Mouse (Mus musculus): Measurements from ENCODE around the gene Naa16. TPM values are rescaled to one million over a fixed set of nuclear protein-coding genes. Genes with fewer than 3 reads are reported as not detected.

The Naa16 gene
- polyA plus RNA-seq, 1 experiment = 1.7 TPM

GRCm38 (mm10) chr14:79335613-79336012, 55.0 kb downstream of the Naa16 start:
- WGBS = 94% methylated on average over 3 of the region's 3 CpGs
- DNase-seq (ENCODE audit: low read depth, low spot score) = no peak

GRCm38 (mm10) chr14:79331936-79332335, 58.6 kb downstream of the Naa16 start:
- no peak for DNase-seq (ENCODE audit: low read depth, low spot score)
- WGBS = 63% methylated on average over 7 of the region's 7 CpGs

GRCm38 (mm10) chr14:79330944-79331561, 59.5 kb downstream of the Naa16 start:
- WGBS = 16% methylated on average over 16 of the region's 16 CpGs
- no peak for DNase-seq (ENCODE audit: low read depth, low spot score)

- 19% methylated on average over 5 of the region's 5 CpGs for WGBS
- DNase-seq (ENCODE audit: low read depth, low spot score) = no peak
Observed at GRCm38 (mm10) chr14:79327033-79327432, 63.5 kb downstream of the Naa16 start.

- 70% methylated on average over 10 of the region's 10 CpGs for WGBS
- DNase-seq (ENCODE audit: low read depth, low spot score) = no peak
Observed at GRCm38 (mm10) chr14:79324112-79324840, 66.3 kb downstream of the Naa16 start.

GRCm38 (mm10) chr14:79321881-79322280, 68.7 kb downstream of the Naa16 start:
- WGBS = 85% methylated on average over 5 of the region's 5 CpGs
- DNase-seq (ENCODE audit: low read depth, low spot score) = no peak

GRCm38 (mm10) chr14:79321152-79321551, 69.4 kb downstream of the Naa16 start:
- whole genome bisulfite sequencing = 28% methylated on average over 8 of the region's 8 CpGs
- DNase-seq (ENCODE audit: low read depth, low spot score) = no peak

GRCm38 (mm10) chr14:79317602-79318001, 73.0 kb downstream of the Naa16 start:
- WGBS = 87% methylated on average over 2 of the region's 2 CpGs

GRCm38 (mm10) chr14:79315877-79316276, 74.7 kb downstream of the Naa16 start:
- DNase-seq (ENCODE audit: low read depth, low spot score) = no peak

More at GRCm38 (mm10) chr14:79317602-79318001, 73.0 kb downstream of the Naa16 start:
- no peak for DNase-seq (ENCODE audit: low read depth, low spot score)

GRCm38 (mm10) chr14:79314245-79315010, 76.2 kb downstream of the Naa16 start:
- DNase-seq (ENCODE audit: low read depth, low spot score) = no peak
- WGBS = 87% methylated on average over 12 of the region's 12 CpGs

More at GRCm38 (mm10) chr14:79315877-79316276, 74.7 kb downstream of the Naa16 start:
- 68% methylated on average over 7 of the region's 7 CpGs for WGBS

GRCm38 (mm10) chr14:79313439-79314175, 77.0 kb downstream of the Naa16 start:
- DNase-seq (ENCODE audit: low read depth, low spot score) = no peak
- 81% methylated on average over 8 of the region's 8 CpGs for WGBS

- no peak for DNase-seq (ENCODE audit: low read depth, low spot score)
- 76% methylated on average over 4 of the region's 4 CpGs for WGBS
Observed at GRCm38 (mm10) chr14:79312719-79313118, 77.9 kb downstream of the Naa16 start.

- WGBS = 37% methylated on average over 4 of the region's 4 CpGs
- no peak for DNase-seq (ENCODE audit: low read depth, low spot score)
Observed at GRCm38 (mm10) chr14:79311918-79312454, 78.6 kb downstream of the Naa16 start.

- no peak for DNase-seq (ENCODE audit: low read depth, low spot score)
- 57% methylated on average over 4 of the region's 4 CpGs for WGBS
Observed at GRCm38 (mm10) chr14:79309115-79309514, 81.5 kb downstream of the Naa16 start.

GRCm38 (mm10) chr14:79308364-79308763, 82.2 kb downstream of the Naa16 start:
- WGBS = 71% methylated on average over 4 of the region's 4 CpGs
- DNase-seq (ENCODE audit: low read depth, low spot score) = no peak

- WGBS = 90% methylated on average over 5 of the region's 5 CpGs
Observed at GRCm38 (mm10) chr14:79307908-79308307, 82.7 kb downstream of the Naa16 start.

GRCm38 (mm10) chr14:79307138-79307537, 83.4 kb downstream of the Naa16 start:
- DNase-seq (ENCODE audit: low read depth, low spot score) = no peak
- WGBS = 93% methylated on average over 7 of the region's 7 CpGs

More at GRCm38 (mm10) chr14:79307908-79308307, 82.7 kb downstream of the Naa16 start:
- DNase-seq (ENCODE audit: low read depth, low spot score) = no peak

GRCm38 (mm10) chr14:79304873-79305464, 85.6 kb downstream of the Naa16 start:
- no peak for DNase-seq (ENCODE audit: low read depth, low spot score)
- 89% methylated on average over 6 of the region's 6 CpGs for WGBS

- 54% methylated on average over 2 of the region's 2 CpGs for WGBS
- no peak for DNase-seq (ENCODE audit: low read depth, low spot score)
Observed at GRCm38 (mm10) chr14:79303150-79303549, 87.4 kb downstream of the Naa16 start.

All from large intestine, adult 2 months (tissue).